Mouse (Mus musculus) stomach, postnatal 0 days (tissue): ENCODE measurements around the gene Slc35c1. TPM values are rescaled to one million over a fixed set of nuclear protein-coding genes. Genes with fewer than 3 reads are reported as not detected.

Experiments used
- ATAC-seq: fragments of 200-750 bp; cut with Nextera tagmentation; 2 replicates; pipeline ENCODE4 v1.8.0; 2017; ENCODE audit not compliant: low FRiP score, low TSS enrichment
- DNase-seq: peaks from one replicate; pipeline ENCODE4 v3.0.0-alpha.2; 2016; ENCODE audit warnings: low spot score
- H3K27ac ChIP-seq: fragments of 300-500 bp; sonication (generic); replicated peaks from 2 replicates; pipeline ENCODE4 v1.5.1; 2014; ENCODE audit warnings: mild to moderate bottlenecking, control low read depth
- H3K27me3 ChIP-seq: fragments of 300-500 bp; sonication (generic); 2 replicates; pipeline ENCODE4 v1.6.1; 2014; ENCODE audit warnings: low read length; ENCODE audit not compliant: control insufficient read depth, insufficient read depth
- H3K36me3 ChIP-seq: fragments of 300-500 bp; sonication (generic); 2 replicates; pipeline ENCODE4 v1.6.1; 2014; ENCODE audit warnings: low read length, mixed read lengths; ENCODE audit not compliant: control insufficient read depth, insufficient read depth
- H3K4me1 ChIP-seq: fragments of 300-500 bp; sonication (generic); replicated peaks from 2 replicates; pipeline ENCODE4 v1.6.1; 2014; ENCODE audit warnings: antibody characterized with exemption; ENCODE audit not compliant: control insufficient read depth, insufficient read depth
- H3K4me2 ChIP-seq: fragments of 300-500 bp; sonication (generic); replicated peaks from 2 replicates; pipeline ENCODE4 v1.6.1; 2014; ENCODE audit warnings: low read depth, mild to moderate bottlenecking, control low read depth, moderate library complexity
- H3K4me3 ChIP-seq: fragments of 300-500 bp; sonication (generic); 2 replicates; pipeline ENCODE4 v1.5.1; 2014; ENCODE audit warnings: low read depth, low read length, control low read depth
- H3K9ac ChIP-seq: fragments of 300-500 bp; sonication (generic); 2 replicates; pipeline ENCODE4 v1.6.1; 2014; ENCODE audit warnings: mild to moderate bottlenecking, low read length, control low read depth, mixed read lengths
- H3K9me3 ChIP-seq: fragments of 300-500 bp; sonication (generic); 2 replicates; pipeline ENCODE4 v1.6.1; 2016; ENCODE audit warnings: low read length; ENCODE audit not compliant: control insufficient read depth
- CTCF ChIP-seq: IDR thresholded peaks from 2 replicates; pipeline ENCODE4 v1.5.1; 2016; ENCODE audit warnings: antibody characterized with exemption, low read depth, mild to moderate bottlenecking, moderate library complexity
- EP300 ChIP-seq: optimal IDR thresholded peaks from 2 replicates; pipeline ENCODE3; 2016; ENCODE audit warnings: antibody characterized with exemption
- WGBS: fragments of 180-500 bp; shearing (Covaris S2); extraction: QIAGEN DNeasy Blood & Tissue Kit; methylation state at CpG from one replicate; pipeline ENCODE4 v1.1.7; 2014; 5-methylcytosine and 5-hydroxymethylcytosine counted together
- polyA plus RNA-seq: library from polyadenylated mRNA; unstranded; fragments of >200 nt; fragmentation: Nextera tagmentation; extraction: Ambion mirVana; gene quantifications from 2 replicates; pipeline ENCODE4 v1.2.1, GENCODE M21; 2015

Slc35c1 gene
- polyA plus RNA-seq, 1 experiment from 2014 or later: 35.8 TPM

- no peak overlapping the region for H3K4me3 ChIP-seq
Measured at GRCm38 (mm10) chr2:92471886-92472670, 11.7 kb upstream of the Slc35c1 start.

GRCm38 (mm10) chr2:92464690-92465089 lies 4.4 kb upstream of the Slc35c1 start:
- H3K4me2 ChIP-seq: no peak overlapping the region
- H3K27ac ChIP-seq: no peak overlapping the region
- DNase-seq (no peak), ATAC-seq (peak; percentile 55)
- H3K4me1 ChIP-seq: peaks cover 3% of the 10 kb centered on the region; the same call in 1 of the 2 replicates
- H3K4me3 ChIP-seq: no peak overlapping the region
- WGBS: 44% methylated on average over 3 of the region's 3 CpGs
- no peak overlapping the region for H3K9ac ChIP-seq
- no peaks in the 10 kb centered on the region for H3K36me3 ChIP-seq
- H3K27me3 ChIP-seq: no peaks in the 10 kb centered on the region; the same call in 1 of the 2 replicates
- H3K9me3 ChIP-seq: no peaks in the 10 kb centered on the region
- TF ChIP-seq CTCF (no peak), EP300 (no peak)

More at GRCm38 (mm10) chr2:92471886-92472670, 11.7 kb upstream of the Slc35c1 start:
- 86% methylated on average over 12 of the region's 12 CpGs for WGBS
- DNase-seq: no peak
- H3K36me3 ChIP-seq: no peaks in the 10 kb centered on the region
- no peaks in the 10 kb centered on the region for H3K27me3 ChIP-seq
- H3K4me1 ChIP-seq: no peaks in the 10 kb centered on the region
- no peak for ATAC-seq
- H3K4me2 ChIP-seq: no peak overlapping the region
- H3K9me3 ChIP-seq: no peaks in the 10 kb centered on the region
- H3K27ac ChIP-seq: no peak overlapping the region
- TF ChIP-seq CTCF: no peak
- H3K9ac ChIP-seq: no peak overlapping the region

- no peaks in the 10 kb centered on the region for H3K9me3 ChIP-seq
- no peak for ATAC-seq
- no peak overlapping the region for H3K4me2 ChIP-seq
- no peak overlapping the region for H3K27ac ChIP-seq
- TF ChIP-seq EP300 (no peak), CTCF (no peak)
- no peak overlapping the region for H3K4me3 ChIP-seq
- no peaks in the 10 kb centered on the region; the same call in 1 of the 2 replicates for H3K27me3 ChIP-seq
- no peak overlapping the region for H3K9ac ChIP-seq
- 75% methylated on average over 1 of the region's 1 CpGs for WGBS
- H3K36me3 ChIP-seq: no peaks in the 10 kb centered on the region
- peaks cover 12% of the 10 kb centered on the region; the same call in 1 of the 2 replicates for H3K4me1 ChIP-seq
- no peak for DNase-seq
Measured at GRCm38 (mm10) chr2:92461215-92461614, 877 bp upstream of the Slc35c1 start.

GRCm38 (mm10) chr2:92459141-92459920 lies 1.0 kb downstream of the Slc35c1 start:
- Histone ChIP-seq H3K4me3 (peak overlapping the region; percentile 79), H3K4me2 (peak overlapping the region; percentile 87), H3K27me3 (no peaks in the 10 kb centered on the region; the same call in 1 of the 2 replicates), H3K36me3 (0 out of 2 replicates have a peak, but pooled peaks cover under 1% of the 10 kb centered on the region), H3K9ac (peak overlapping the region; percentile 79), H3K27ac (peak overlapping the region; percentile 81), H3K4me1 (peaks cover 14% of the 10 kb centered on the region; the same call in 1 of the 2 replicates), H3K9me3 (no peaks in the 10 kb centered on the region)
- no peak for TF ChIP-seq EP300
- no peak for TF ChIP-seq CTCF
- ATAC-seq (peak; percentile 89), DNase-seq (peak; percentile 91)
- under 1% methylated on average over 49 of the region's 55 CpGs for WGBS

GRCm38 (mm10) chr2:92458481-92458880 lies 1.9 kb downstream of the Slc35c1 start:
- Histone ChIP-seq H3K36me3 (0 out of 2 replicates have a peak, but pooled peaks cover 4% of the 10 kb centered on the region), H3K4me1 (peaks cover 14% of the 10 kb centered on the region; the same call in 1 of the 2 replicates), H3K9ac (peak overlapping the region; percentile 79), H3K4me3 (peak overlapping the region; percentile 79), H3K27me3 (no peaks in the 10 kb centered on the region; the same call in 1 of the 2 replicates), H3K9me3 (no peaks in the 10 kb centered on the region), H3K4me2 (peak overlapping the region; percentile 87), H3K27ac (peak overlapping the region; percentile 81; the same call in 1 of the 2 replicates)
- peak; percentile 43 for DNase-seq
- 45% methylated on average over 13 of the region's 13 CpGs for WGBS
- peak; percentile 49 for ATAC-seq
- TF ChIP-seq CTCF (no peak), EP300 (no peak)
